Mouse (Mus musculus) G1E (cell line): ENCODE results near the gene Eif4e3.

ENCODE experiments used
- CTCF ChIP-seq: IDR thresholded peaks from 2 replicates; pipeline ENCODE4 v1.5.1; 2012; ENCODE audit warnings: low read depth, low read length, inconsistent platforms, mixed read lengths
- GATA2 ChIP-seq: IDR thresholded peaks from 2 replicates; pipeline ENCODE4 v1.6.1; 2012; ENCODE audit warnings: low read depth, low read length, inconsistent platforms, borderline replicate concordance
- TAL1 ChIP-seq: conservative IDR thresholded peaks from 2 replicates; pipeline ENCODE4 v1.6.1; 2012; ENCODE audit warnings: low read depth, low read length, inconsistent platforms, mixed read lengths

GRCm38 (mm10) chr6:99610454-99611427 is 55.8 kb downstream of the Eif4e3 start:
- TF ChIP-seq CTCF (no peak), GATA2 (no peak), TAL1 (no peak)
